Mouse (Mus musculus) hindbrain, postnatal 0 days (tissue): Measurements from ENCODE around the gene Fosb. TPM values are rescaled to one million over a fixed set of nuclear protein-coding genes. Genes with fewer than 3 reads are reported as not detected.
"Not testable (repeated sequence)": the region's sequence is repeated elsewhere in the genome, so short reads cannot be mapped to it uniquely, and the experiment has no call there.

Source experiments
- ATAC-seq: fragments of 200-750 bp; cut with Nextera tagmentation; 2 replicates; pipeline ENCODE4 v1.8.0; 2017; ENCODE audit warnings: mild to moderate bottlenecking, moderate TSS enrichment, moderate library complexity
- DNase-seq: peaks from one replicate; pipeline ENCODE4 v3.0.0-alpha.2; 2015; ENCODE audit warnings: low spot score
- H3K27ac ChIP-seq: fragments of 300-500 bp; sonication (generic); 2 replicates; pipeline ENCODE4 v1.5.1; 2014; ENCODE audit warnings: mild to moderate bottlenecking
- H3K27me3 ChIP-seq: fragments of 300-500 bp; sonication (generic); 2 replicates; pipeline ENCODE4 v1.6.1; 2014; ENCODE audit warnings: low read length, mixed read lengths; ENCODE audit not compliant: insufficient read depth
- H3K36me3 ChIP-seq: fragments of 300-500 bp; sonication (generic); 2 replicates; pipeline ENCODE4 v1.6.1; 2014; ENCODE audit warnings: low read length, mixed read lengths; ENCODE audit not compliant: insufficient read depth
- H3K4me1 ChIP-seq: fragments of 300-500 bp; sonication (generic); 2 replicates; pipeline ENCODE4 v1.6.1; 2014; ENCODE audit warnings: antibody characterized with exemption, low read length, mixed read lengths; ENCODE audit not compliant: insufficient read depth
- H3K4me2 ChIP-seq: fragments of 300-500 bp; sonication (generic); 2 replicates; pipeline ENCODE4 v1.6.1; 2014; ENCODE audit warnings: low read depth, mild to moderate bottlenecking, low read length, moderate library complexity, mixed read lengths
- H3K4me3 ChIP-seq: fragments of 300-500 bp; sonication (generic); 2 replicates; pipeline ENCODE4 v1.5.1; 2014; ENCODE audit warnings: low read length
- H3K9ac ChIP-seq: fragments of 300-500 bp; sonication (generic); replicated peaks from 2 replicates; pipeline ENCODE4 v1.6.1; 2014; ENCODE audit warnings: mild to moderate bottlenecking, low read length, moderate library complexity, mixed read lengths
- H3K9me3 ChIP-seq: fragments of 300-500 bp; sonication (generic); 2 replicates; pipeline ENCODE4 v1.6.1; 2016; ENCODE audit warnings: low read length, mixed read lengths
- CTCF ChIP-seq: IDR thresholded peaks from 2 replicates; pipeline ENCODE4 v1.5.1; 2016; ENCODE audit warnings: antibody characterized with exemption, control low read depth, low read depth
- WGBS: fragments of 180-500 bp; shearing (Covaris S2); extraction: QIAGEN DNeasy Blood & Tissue Kit; methylation state at CpG from one replicate; pipeline ENCODE4 v1.1.7; 2014; 5-methylcytosine and 5-hydroxymethylcytosine counted together
- polyA plus RNA-seq: library from polyadenylated mRNA; unstranded; fragments of >200 nt; fragmentation: Nextera tagmentation; extraction: Ambion mirVana; gene quantifications from 2 replicates; pipeline ENCODE4 v1.2.1, GENCODE M21; 2015
- total RNA-seq: library from RNA; depleted of rRNA; stranded (reverse); fragments of >200 nt; gene quantifications from 2 replicates; pipeline ENCODE4 v1.2.3, GENCODE M21; 2014

Gene Fosb
- total and polyA plus RNA-seq, 2 experiments from 2014 or later, result 0.09 to 0.31 TPM

DNA sequence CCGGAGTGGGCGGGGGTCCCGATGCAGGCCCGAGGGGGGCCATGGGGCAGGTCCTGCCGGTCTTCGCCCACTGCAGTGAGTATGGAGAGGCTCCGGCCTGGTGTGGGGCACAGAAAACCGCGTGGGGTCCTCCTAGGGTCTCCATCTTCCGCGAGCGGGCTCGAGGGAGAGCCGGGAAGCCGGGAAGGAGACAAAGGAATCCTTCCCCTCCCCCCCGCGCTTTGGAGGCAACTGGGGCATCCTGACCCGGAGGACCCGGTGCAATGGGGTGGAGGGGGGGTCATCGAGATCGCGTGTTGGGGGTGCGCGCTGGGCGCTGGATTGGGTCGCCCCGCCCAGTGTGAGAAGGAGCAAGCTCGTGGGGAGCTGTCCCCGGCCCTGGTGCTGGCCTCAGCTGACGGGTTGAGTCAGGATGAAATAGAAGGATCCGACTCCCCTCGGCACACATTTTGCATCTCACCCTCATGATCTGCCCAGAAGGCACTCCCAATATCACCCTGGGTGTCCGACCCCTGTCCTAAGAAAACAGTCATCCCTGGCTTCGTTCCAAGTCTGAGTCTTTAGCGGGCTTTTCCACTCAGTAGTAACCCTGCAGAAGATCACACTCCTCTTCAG is 27.0 kb downstream of the Fosb start:
- peak overlapping the region; percentile 87 for H3K27ac ChIP-seq
- WGBS, result 0% methylated on average over 25 of the region's 35 CpGs
- peaks cover 34% of the 10 kb centered on the region for H3K27me3 ChIP-seq
- H3K36me3 ChIP-seq, result 0 out of 2 replicates have a peak, but pooled peaks cover 8% of the 10 kb centered on the region
- H3K4me1 ChIP-seq, result no peaks in the 10 kb centered on the region
- peak overlapping the region; percentile 95 for H3K9ac ChIP-seq
- H3K4me3 ChIP-seq, result peak overlapping the region; percentile 72
- peak overlapping the region; percentile 73 for H3K4me2 ChIP-seq
- ATAC-seq (peak; percentile 76), DNase-seq (peak; percentile 64)
- no peak for TF ChIP-seq CTCF
- no peaks in the 10 kb centered on the region for H3K9me3 ChIP-seq

DNA sequence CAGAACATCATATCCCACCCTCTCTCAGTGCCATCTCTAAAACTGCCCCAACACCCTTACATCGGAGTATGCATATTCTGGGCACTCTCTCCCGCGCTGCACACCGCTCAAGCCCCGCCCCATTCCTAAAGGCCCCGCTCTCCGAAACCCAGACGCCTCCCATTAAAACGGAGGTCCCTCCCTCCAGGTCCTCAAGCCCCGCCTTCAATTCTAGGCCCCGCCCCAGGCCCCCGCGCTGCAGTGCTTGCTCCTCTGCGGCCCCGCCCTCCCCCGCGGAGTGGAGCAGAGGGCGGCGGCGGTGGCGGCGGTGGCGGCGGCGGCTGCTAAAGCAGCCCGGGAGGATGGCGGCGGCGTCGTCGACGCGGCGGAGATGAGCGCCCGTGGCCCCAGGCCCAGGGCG is 27.5 kb downstream of the Fosb start, which contains the start of gene Rtn2:
Gene Rtn2 (plus strand): TSS at position 240 of the 400 bp plus-strand sequence.
- WGBS, result 1% methylated on average over 36 of the region's 37 CpGs
- peaks cover 37% of the 10 kb centered on the region for H3K27me3 ChIP-seq
- ATAC-seq (peak; percentile 81), DNase-seq (peak; percentile 90)
- H3K9ac ChIP-seq, result peak within 1 kb of the TSS; percentile 95
- peak within 1 kb of the TSS; percentile 72 for H3K4me3 ChIP-seq
- no peaks in the 10 kb centered on the region for H3K4me1 ChIP-seq
- H3K36me3 ChIP-seq, result 0 out of 2 replicates have a peak, but pooled peaks cover 3% of the 10 kb centered on the region
- peak within 1 kb of the TSS; percentile 87 for H3K27ac ChIP-seq
- peak within 1 kb of the TSS; percentile 73 for H3K4me2 ChIP-seq
- no peak for TF ChIP-seq CTCF
- H3K9me3 ChIP-seq, result no peaks in the 10 kb centered on the region

DNA sequence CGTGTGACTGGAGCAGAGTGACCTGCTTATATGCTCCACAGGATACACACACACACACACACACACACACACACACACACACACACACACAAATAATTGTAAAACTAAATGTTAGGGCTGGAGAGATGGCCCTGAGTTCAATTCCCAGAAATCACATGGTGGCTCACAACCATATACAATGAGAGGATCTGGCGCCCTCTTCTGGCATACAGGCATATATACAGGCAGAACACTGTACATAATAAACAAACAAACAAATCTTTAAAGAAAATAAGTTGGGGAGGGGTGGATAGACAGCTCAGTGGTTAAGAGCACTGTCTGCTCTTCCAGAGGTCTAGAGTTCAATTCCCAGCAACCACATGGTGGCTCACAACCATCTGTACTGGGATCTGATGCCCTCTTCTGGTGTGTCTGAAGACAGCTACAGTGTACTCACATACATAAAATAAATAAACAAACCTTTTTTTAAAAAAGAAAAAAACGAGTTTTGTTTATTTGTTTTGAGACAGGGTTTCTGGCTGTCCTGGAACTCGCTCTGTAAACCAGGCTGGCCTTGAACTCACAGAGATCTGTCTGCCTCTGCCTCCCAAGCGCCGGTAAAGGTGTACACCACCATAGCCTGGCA is 28.1 kb downstream of the Fosb start:
- DNase-seq, result peak; percentile 70
- TF ChIP-seq CTCF, result peak; percentile 72
- not testable (repeated sequence) for H3K36me3 ChIP-seq, H3K9me3 ChIP-seq, H3K9ac ChIP-seq, H3K4me1 ChIP-seq, H3K27ac ChIP-seq
- Histone ChIP-seq H3K4me3 (peak overlapping the region; percentile 72), H3K4me2 (peak overlapping the region; percentile 73), H3K27me3 (peaks cover 37% of the 10 kb centered on the region)
- 40% methylated on average over 6 of the region's 6 CpGs for WGBS
- peak; percentile 0; the same call in 1 of the 2 replicates for ATAC-seq

DNA sequence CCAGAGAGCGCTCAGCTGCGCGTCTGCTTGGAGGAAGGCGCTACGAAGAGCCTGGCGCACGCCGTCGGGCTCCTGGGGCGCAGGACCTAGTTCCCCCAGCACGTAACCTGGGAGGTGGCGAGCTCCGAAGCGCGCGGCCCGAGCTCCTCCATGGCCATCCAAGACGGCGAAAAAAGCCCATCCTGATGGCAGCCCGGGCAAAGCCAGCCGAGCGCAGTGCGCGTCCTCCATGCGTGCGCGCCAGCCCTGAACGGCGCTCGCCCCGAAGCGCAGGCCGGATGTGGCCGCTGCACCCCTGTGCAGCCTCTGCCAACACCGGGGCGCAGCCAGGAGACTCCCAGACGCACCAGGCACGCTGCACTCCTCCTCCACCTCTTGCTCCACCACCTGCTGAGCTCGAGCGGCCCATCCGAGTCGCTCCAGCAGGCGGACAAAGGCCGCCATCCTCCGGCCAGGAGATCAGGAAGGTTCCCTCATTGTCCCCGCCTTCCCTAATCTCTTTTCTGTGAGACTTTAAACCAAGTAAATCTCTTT is 30.2 kb downstream of the Fosb start, which contains the start of gene Ppm1n:
Gene Ppm1n (minus strand): TSS at position 484 of the 534 bp plus-strand sequence.
- under 1% methylated on average over 46 of the region's 46 CpGs for WGBS
- H3K27me3 ChIP-seq, result peaks cover 37% of the 10 kb centered on the region
- no peaks in the 10 kb centered on the region for H3K9me3 ChIP-seq
- no peak for DNase-seq
- H3K4me1 ChIP-seq, result no peaks in the 10 kb centered on the region
- H3K4me2 ChIP-seq, result peak within 1 kb of the TSS; percentile 51
- TF ChIP-seq CTCF, result no peak
- H3K9ac ChIP-seq, result 0 out of 2 replicates have a peak within 1 kb of the TSS, but pooled peaks have one; percentile 24
- no peaks in the 10 kb centered on the region for H3K36me3 ChIP-seq
- H3K4me3 ChIP-seq, result peak within 1 kb of the TSS; percentile 35
- ATAC-seq, result no peak
- no peak within 1 kb of the TSS for H3K27ac ChIP-seq

DNA sequence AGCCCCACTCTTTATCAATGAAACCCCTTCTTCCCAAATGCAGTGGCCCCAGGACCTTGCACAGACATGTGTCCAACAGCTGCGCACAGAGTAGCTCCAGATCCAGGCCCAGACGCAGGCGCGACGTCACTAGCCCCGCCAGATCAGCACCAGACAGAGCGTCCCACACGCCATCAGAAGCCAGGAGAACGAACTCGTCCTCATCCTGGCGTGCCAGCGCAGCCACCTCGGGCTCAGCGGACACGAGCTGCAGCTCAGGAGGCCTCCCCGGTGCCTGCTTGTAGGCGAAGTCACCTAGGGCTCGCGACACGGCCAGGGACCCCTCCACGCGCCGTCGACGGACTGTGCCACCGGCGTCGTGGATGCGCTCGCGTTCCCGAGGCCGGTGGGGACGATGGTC is 30.8 kb downstream of the Fosb start:
- Histone ChIP-seq H3K9ac (0 out of 2 replicates have a peak overlapping the region, but pooled peaks have one; percentile 24), H3K27me3 (peaks cover 37% of the 10 kb centered on the region)
- WGBS, result 4% methylated on average over 34 of the region's 34 CpGs

DNA sequence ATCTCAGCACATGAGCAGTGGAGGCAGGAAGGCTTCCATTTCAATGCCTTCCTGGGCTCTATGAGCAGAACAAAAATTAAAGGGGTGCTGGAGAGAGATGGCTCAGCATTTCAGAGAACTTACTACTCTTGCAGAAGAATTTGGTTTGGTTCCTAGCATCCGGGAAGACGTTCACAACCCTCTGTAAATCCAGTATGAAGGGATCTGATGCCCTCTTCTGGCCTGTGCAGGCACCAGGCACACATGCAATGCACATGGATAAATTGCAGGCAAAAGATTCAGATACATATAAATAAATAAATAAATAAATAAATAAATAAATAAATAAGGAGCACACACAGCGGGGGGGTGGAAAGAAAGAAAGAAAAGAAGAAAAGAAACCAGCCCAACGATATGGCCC is 33.6 kb downstream of the Fosb start:
- TF ChIP-seq CTCF, result no peak; the same call in 1 of the 2 replicates
- Histone ChIP-seq H3K9ac (no peak overlapping the region), H3K4me2 (no peak overlapping the region), H3K27ac (no peak overlapping the region), H3K9me3 (no peaks in the 10 kb centered on the region), H3K27me3 (peaks cover 35% of the 10 kb centered on the region), H3K4me1 (no peaks in the 10 kb centered on the region), H3K4me3 (no peak overlapping the region), H3K36me3 (no peaks in the 10 kb centered on the region)
- DNase-seq, result no peak
- no peak for ATAC-seq
- WGBS, result 53% methylated on average over 4 of the region's 4 CpGs

More for the DNA sequence above, 30.8 kb downstream of the Fosb start:
- H3K4me3 ChIP-seq, result peak overlapping the region; percentile 35
- DNase-seq (no peak), ATAC-seq (no peak)
- H3K27ac ChIP-seq, result no peak overlapping the region
- no peaks in the 10 kb centered on the region for H3K4me1 ChIP-seq
- no peaks in the 10 kb centered on the region for H3K9me3 ChIP-seq
- TF ChIP-seq CTCF, result no peak
- H3K36me3 ChIP-seq, result no peaks in the 10 kb centered on the region
- H3K4me2 ChIP-seq, result peak overlapping the region; percentile 51
